Mouse (Mus musculus) embryonic facial prominence, embryonic 12.5 days (tissue): ENCODE data around the gene Olfr685. TPM values are rescaled to one million over a fixed set of nuclear protein-coding genes. Genes with fewer than 3 reads are reported as not detected.

Experiments
- ATAC-seq: fragments of 200-750 bp; cut with Nextera tagmentation; 2 replicates; pipeline ENCODE4 v1.8.0; 2017; ENCODE audit not compliant: insufficient number of reproducible peaks, insufficient read depth, low FRiP score, low TSS enrichment
- H3K27ac ChIP-seq: fragments of 300-500 bp; sonication (generic); 2 replicates; pipeline ENCODE4 v1.5.1; 2016; ENCODE audit warnings: mild to moderate bottlenecking
- H3K27me3 ChIP-seq: fragments of 300-500 bp; sonication (generic); 2 replicates; pipeline ENCODE4 v1.6.1; 2016; ENCODE audit warnings: mild to moderate bottlenecking, moderate library complexity
- H3K36me3 ChIP-seq: fragments of 300-500 bp; sonication (generic); 2 replicates; pipeline ENCODE4 v1.6.1; 2016; ENCODE audit warnings: mild to moderate bottlenecking
- H3K4me1 ChIP-seq: fragments of 300-500 bp; sonication (generic); 2 replicates; pipeline ENCODE4 v1.6.1; 2016
- H3K4me2 ChIP-seq: fragments of 300-500 bp; sonication (generic); replicated peaks from 2 replicates; pipeline ENCODE4 v1.6.1; 2016; ENCODE audit warnings: mild to moderate bottlenecking, moderate library complexity
- H3K4me3 ChIP-seq: fragments of 300-500 bp; sonication (generic); 2 replicates; pipeline ENCODE4 v1.5.1; 2016; ENCODE audit warnings: mild to moderate bottlenecking
- H3K9ac ChIP-seq: fragments of 300-500 bp; sonication (generic); 2 replicates; pipeline ENCODE4 v1.6.1; 2016; ENCODE audit warnings: mild to moderate bottlenecking, moderate library complexity
- H3K9me3 ChIP-seq: fragments of 300-500 bp; sonication (generic); 2 replicates; pipeline ENCODE4 v1.6.1; 2016; ENCODE audit warnings: mild to moderate bottlenecking, moderate library complexity
- WGBS: fragments of 180-500 bp; shearing (Covaris S2); methylation state at CpG from one replicate; pipeline ENCODE4 v1.1.7; 2016; 5-methylcytosine and 5-hydroxymethylcytosine counted together
- polyA plus RNA-seq: library from polyadenylated mRNA; unstranded; fragments of >200 nt; fragmentation: Nextera tagmentation; extraction: Ambion mirVana; gene quantifications from 2 replicates; pipeline ENCODE4 v1.2.1, GENCODE M21; 2016

Gene Olfr685
- not detected in 2 replicates for polyA plus RNA-seq

DNA sequence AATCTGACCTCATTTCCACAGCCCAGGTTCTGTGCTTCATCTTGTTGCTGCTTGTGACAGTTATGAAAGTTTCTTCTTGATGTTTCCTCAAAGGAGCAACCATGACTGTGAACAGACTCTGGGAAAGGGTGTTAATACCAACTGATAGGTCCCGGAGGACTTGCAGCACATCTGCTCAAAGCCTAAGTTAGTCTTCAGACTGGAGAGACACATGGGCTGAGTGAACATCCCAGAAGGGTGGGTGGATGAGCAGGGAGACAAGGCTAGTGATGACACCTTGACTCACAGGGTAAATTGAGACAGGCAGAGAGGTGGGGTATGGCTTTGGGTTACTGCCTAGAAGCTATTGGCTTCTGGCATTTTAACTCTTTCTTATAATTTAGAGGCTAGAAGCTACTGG lies at the start of gene Olfr685:
TSS of gene Olfr685 (minus strand) at position 101 of the 400 bp plus-strand sequence.
- no peak within 1 kb of the TSS for H3K27ac ChIP-seq
- 83% methylated on average over 1 of the region's 1 CpGs for WGBS
- no peak within 1 kb of the TSS for H3K9ac ChIP-seq
- H3K4me2 ChIP-seq: no peak within 1 kb of the TSS
- H3K9me3 ChIP-seq: no peaks in the 10 kb centered on the region
- no peaks in the 10 kb centered on the region for H3K27me3 ChIP-seq
- no peaks in the 10 kb centered on the region for H3K4me1 ChIP-seq
- no peak for ATAC-seq
- H3K36me3 ChIP-seq: no peaks in the 10 kb centered on the region
- H3K4me3 ChIP-seq: no peak within 1 kb of the TSS

GRCm38 (mm10) chr7:105229386-105229785 lies 43.6 kb upstream of the Olfr685 start:
- Histone ChIP-seq H3K27ac (no peak overlapping the region), H3K27me3 (no peaks in the 10 kb centered on the region), H3K36me3 (no peaks in the 10 kb centered on the region), H3K4me2 (no peak overlapping the region), H3K9ac (no peak overlapping the region), H3K4me3 (no peak overlapping the region), H3K4me1 (no peaks in the 10 kb centered on the region), H3K9me3 (no peaks in the 10 kb centered on the region)
- no peak for ATAC-seq
- 82% methylated on average over 2 of the region's 2 CpGs for WGBS

DNA sequence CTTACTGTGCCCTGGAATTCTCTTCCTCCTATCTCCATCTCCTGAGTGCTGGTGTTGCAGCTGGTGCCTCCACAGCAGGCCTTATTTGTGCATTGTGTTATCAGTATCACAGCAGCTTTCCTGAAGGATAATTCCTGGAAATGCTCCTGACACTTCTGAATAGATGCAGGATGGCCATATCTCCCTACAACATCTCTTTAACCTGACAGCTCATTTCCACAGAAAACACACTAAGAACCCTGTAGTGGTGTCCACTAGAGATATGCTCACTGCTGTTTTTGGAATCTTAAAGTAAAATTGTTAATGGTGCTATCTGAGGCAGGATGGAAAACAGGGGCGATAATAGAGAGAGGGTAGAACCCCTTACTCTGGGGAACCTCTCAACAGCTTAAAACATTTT lies 42.3 kb upstream of the Olfr685 start:
- no peaks in the 10 kb centered on the region for H3K27me3 ChIP-seq
- H3K9ac ChIP-seq: no peak overlapping the region
- H3K9me3 ChIP-seq: no peaks in the 10 kb centered on the region
- 89% methylated on average over 1 of the region's 1 CpGs for WGBS
- H3K27ac ChIP-seq: no peak overlapping the region
- no peaks in the 10 kb centered on the region for H3K4me1 ChIP-seq
- no peaks in the 10 kb centered on the region for H3K36me3 ChIP-seq
- H3K4me2 ChIP-seq: no peak overlapping the region
- no peak for ATAC-seq
- no peak overlapping the region for H3K4me3 ChIP-seq

DNA sequence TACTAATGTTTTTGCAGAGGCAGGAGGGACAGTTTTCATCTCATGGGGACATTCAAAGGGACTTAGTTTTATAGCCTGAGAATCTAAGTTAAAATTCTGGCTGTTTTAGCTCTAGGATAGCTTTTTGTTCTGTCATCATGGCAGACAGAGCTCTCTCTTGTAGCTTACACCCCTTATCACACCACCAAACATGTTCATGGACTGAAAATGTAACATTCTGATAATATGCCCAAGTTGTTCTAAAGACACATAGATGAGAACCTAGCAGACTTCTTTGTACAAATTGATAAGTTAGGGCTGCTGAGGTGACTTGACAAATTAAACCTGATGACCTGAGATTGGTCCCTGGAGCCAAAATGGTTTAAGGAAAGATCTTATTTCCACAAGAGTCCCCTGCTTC lies 40.9 kb upstream of the Olfr685 start:
- H3K27ac ChIP-seq: no peak overlapping the region
- H3K4me1 ChIP-seq: no peaks in the 10 kb centered on the region
- no peak overlapping the region for H3K9ac ChIP-seq
- no peak for ATAC-seq
- no peak overlapping the region for H3K4me3 ChIP-seq
- no peaks in the 10 kb centered on the region for H3K27me3 ChIP-seq
- H3K4me2 ChIP-seq: no peak overlapping the region
- H3K9me3 ChIP-seq: no peaks in the 10 kb centered on the region
- no peaks in the 10 kb centered on the region for H3K36me3 ChIP-seq

DNA sequence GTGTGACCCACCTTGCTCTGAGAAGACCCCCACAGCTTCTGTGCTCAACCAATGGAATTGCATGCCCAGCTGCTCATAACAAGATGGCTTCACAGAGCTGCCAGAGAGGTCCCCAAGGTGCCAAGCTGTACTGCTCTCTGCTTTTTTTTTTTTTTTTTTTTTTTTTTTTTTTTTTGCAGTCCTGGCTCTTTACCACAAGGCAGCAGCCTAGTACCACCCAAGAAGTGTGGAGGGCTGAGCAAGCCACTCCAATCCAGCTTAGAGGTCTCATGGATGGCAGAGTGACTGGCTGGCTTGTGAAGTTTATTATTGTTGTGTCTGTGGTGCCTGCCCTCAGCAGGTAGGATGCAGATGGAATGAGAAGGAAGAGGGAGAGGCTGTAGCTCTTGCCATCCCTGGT lies 40.3 kb upstream of the Olfr685 start:
- H3K36me3 ChIP-seq: no peaks in the 10 kb centered on the region
- no peak for ATAC-seq
- no peak overlapping the region for H3K27ac ChIP-seq
- H3K4me1 ChIP-seq: no peaks in the 10 kb centered on the region
- H3K9me3 ChIP-seq: no peaks in the 10 kb centered on the region
- no peak overlapping the region for H3K4me3 ChIP-seq
- no peaks in the 10 kb centered on the region for H3K27me3 ChIP-seq
- no peak overlapping the region for H3K4me2 ChIP-seq
- no peak overlapping the region for H3K9ac ChIP-seq

GRCm38 (mm10) chr7:105218281-105218680 lies 32.5 kb upstream of the Olfr685 start:
- ATAC-seq: no peak
- Histone ChIP-seq H3K27ac (no peak overlapping the region), H3K9me3 (no peaks in the 10 kb centered on the region), H3K4me2 (no peak overlapping the region), H3K36me3 (no peaks in the 10 kb centered on the region), H3K27me3 (no peaks in the 10 kb centered on the region), H3K9ac (no peak overlapping the region), H3K4me3 (no peak overlapping the region), H3K4me1 (no peaks in the 10 kb centered on the region)
- WGBS: 66% methylated on average over 4 of the region's 4 CpGs

- H3K4me2 ChIP-seq: no peak overlapping the region
- no peak for ATAC-seq
- WGBS: 52% methylated on average over 1 of the region's 1 CpGs
- no peaks in the 10 kb centered on the region for H3K9me3 ChIP-seq
- no peak overlapping the region for H3K27ac ChIP-seq
- no peak overlapping the region for H3K9ac ChIP-seq
- no peak overlapping the region for H3K4me3 ChIP-seq
- H3K27me3 ChIP-seq: no peaks in the 10 kb centered on the region
- H3K36me3 ChIP-seq: no peaks in the 10 kb centered on the region
- H3K4me1 ChIP-seq: no peaks in the 10 kb centered on the region
Measured at GRCm38 (mm10) chr7:105214761-105215160, 28.9 kb upstream of the Olfr685 start.

GRCm38 (mm10) chr7:105207385-105207784 lies 21.6 kb upstream of the Olfr685 start, which contains the start of gene Olfr686:
Gene Olfr686, minus strand, starts transcription at chr7:105207485.
- Histone ChIP-seq H3K36me3 (no peaks in the 10 kb centered on the region), H3K27me3 (no peaks in the 10 kb centered on the region), H3K4me1 (no peaks in the 10 kb centered on the region), H3K27ac (no peak within 1 kb of the TSS), H3K4me3 (no peak within 1 kb of the TSS), H3K9ac (no peak within 1 kb of the TSS), H3K9me3 (no peaks in the 10 kb centered on the region), H3K4me2 (no peak within 1 kb of the TSS)
- no peak for ATAC-seq

DNA sequence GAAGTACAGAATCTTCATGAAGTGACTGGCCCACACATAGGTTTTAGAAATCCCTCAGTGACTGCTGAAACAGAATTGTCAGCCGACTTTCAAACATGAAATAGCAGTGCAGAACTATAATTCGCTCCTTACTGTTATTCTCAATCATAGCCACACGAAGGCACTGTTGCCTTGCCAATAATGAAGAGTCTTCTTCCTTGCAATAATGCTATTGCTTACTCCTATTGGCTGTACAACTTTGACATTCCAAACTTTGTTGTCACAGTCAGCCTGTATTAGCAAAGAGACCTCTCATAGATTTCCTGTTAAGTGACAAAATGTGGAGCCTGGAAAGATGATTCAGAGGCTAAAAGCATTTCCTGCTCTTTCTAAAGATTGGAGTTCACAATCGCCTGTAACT lies 15.0 kb downstream of the Olfr685 start:
- 48% methylated on average over 4 of the region's 4 CpGs for WGBS
- ATAC-seq: no peak

GRCm38 (mm10) chr7:105163553-105163952 lies 22.3 kb downstream of the Olfr685 start, which contains the start of gene Olfr684:
Gene Olfr684, minus strand, starts transcription at chr7:105163653.
- Histone ChIP-seq H3K9ac (no peak within 1 kb of the TSS), H3K27ac (no peak within 1 kb of the TSS), H3K9me3 (no peaks in the 10 kb centered on the region), H3K36me3 (no peaks in the 10 kb centered on the region), H3K4me1 (no peaks in the 10 kb centered on the region), H3K4me3 (no peak within 1 kb of the TSS), H3K27me3 (no peaks in the 10 kb centered on the region), H3K4me2 (no peak within 1 kb of the TSS)
- ATAC-seq: no peak
- 65% methylated on average over 1 of the region's 1 CpGs for WGBS

More for the DNA sequence above, 15.0 kb downstream of the Olfr685 start:
- H3K9ac ChIP-seq: no peak overlapping the region
- no peaks in the 10 kb centered on the region for H3K27me3 ChIP-seq
- no peaks in the 10 kb centered on the region for H3K36me3 ChIP-seq
- no peak overlapping the region for H3K4me3 ChIP-seq
- no peaks in the 10 kb centered on the region for H3K9me3 ChIP-seq
- no peak overlapping the region for H3K4me2 ChIP-seq
- no peak overlapping the region for H3K27ac ChIP-seq
- no peaks in the 10 kb centered on the region for H3K4me1 ChIP-seq

- H3K4me2 ChIP-seq: no peak within 1 kb of the TSS
- no peak within 1 kb of the TSS for H3K4me3 ChIP-seq
- 54% methylated on average over 1 of the region's 1 CpGs for WGBS
- no peak within 1 kb of the TSS for H3K27ac ChIP-seq
- H3K9ac ChIP-seq: no peak within 1 kb of the TSS
- no peaks in the 10 kb centered on the region for H3K4me1 ChIP-seq
- ATAC-seq: no peak
- no peaks in the 10 kb centered on the region for H3K27me3 ChIP-seq
- H3K9me3 ChIP-seq: no peaks in the 10 kb centered on the region
- no peaks in the 10 kb centered on the region for H3K36me3 ChIP-seq
Measured at GRCm38 (mm10) chr7:105146912-105147311, 38.9 kb downstream of the Olfr685 start, which contains the start of gene Olfr683. Gene Olfr683, minus strand, starts transcription at chr7:105147012.

DNA sequence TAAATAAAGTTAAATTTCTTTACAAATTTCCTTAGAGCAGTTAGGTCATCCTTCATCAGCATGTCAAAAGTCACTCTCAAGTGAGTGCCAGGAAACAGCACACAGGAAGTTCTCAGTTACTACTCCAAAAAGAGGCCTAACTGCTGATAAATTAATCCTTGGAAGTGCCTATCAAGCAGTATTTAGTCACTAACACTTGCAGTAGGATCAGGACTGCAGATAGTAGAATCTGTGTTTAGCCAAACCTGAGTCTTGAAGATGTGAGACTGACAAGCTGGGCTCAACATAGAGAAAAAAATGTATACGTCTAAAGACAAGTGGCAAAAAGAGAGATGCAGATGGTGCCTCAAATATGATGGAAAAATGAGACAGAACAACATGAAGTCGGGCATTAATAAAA lies 44.5 kb downstream of the Olfr685 start:
- no peaks in the 10 kb centered on the region for H3K9me3 ChIP-seq
- 77% methylated on average over 2 of the region's 2 CpGs for WGBS
- H3K4me3 ChIP-seq: no peak overlapping the region
- H3K9ac ChIP-seq: no peak overlapping the region
- no peaks in the 10 kb centered on the region for H3K4me1 ChIP-seq
- no peaks in the 10 kb centered on the region for H3K36me3 ChIP-seq
- no peak for ATAC-seq
- no peaks in the 10 kb centered on the region for H3K27me3 ChIP-seq
- no peak overlapping the region for H3K4me2 ChIP-seq
- H3K27ac ChIP-seq: no peak overlapping the region
